Comparison of ENCODE assay signal across 27 mouse cellular contexts in the genomic region with DNA sequence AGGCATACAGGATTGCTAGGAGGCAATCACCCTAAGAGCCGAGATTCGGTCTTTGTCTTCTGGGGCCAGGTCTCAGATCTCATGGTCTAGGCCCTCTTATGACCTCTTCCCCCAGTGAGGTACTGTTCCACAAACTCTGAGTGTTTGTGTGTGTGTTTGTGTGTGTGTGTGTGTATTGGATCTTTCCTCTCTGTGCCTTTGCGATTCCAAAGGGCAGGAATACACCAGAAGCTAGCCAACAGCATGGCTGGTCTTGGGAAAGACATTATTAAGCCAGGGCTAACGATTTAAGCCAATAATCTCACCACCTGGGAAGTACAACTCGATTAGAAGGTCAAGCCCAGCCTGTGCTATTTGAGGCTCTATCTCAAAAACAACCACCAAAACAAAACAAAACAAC. TPM values are rescaled to one million over a fixed set of nuclear protein-coding genes. Genes with fewer than 3 reads are reported as not detected.
DNase-seq lines count a peak whose midpoint lies in the region; ATAC-seq and TF ChIP-seq lines count a peak whose summit lies in the region.
"Had no signal": no experiment of that assay in that cellular context is flagged by ENCODE, and none has a peak within 500 bp of the region (broad histone marks: within the 10 kb centered on the region; RNA-seq: fewer than 3 reads in every experiment).

No protein-coding gene starts in this region.

- TF ChIP-seq CTCF in ES-Bruce4 (IDR thresholded peaks at IDR 0.05; ENCODE audit: low read depth, low read length), result no peak

- no peak for TF ChIP-seq EP300 in ES-Bruce4 (IDR thresholded peaks at IDR 0.05; ENCODE audit: insufficient read depth, low read depth, low read length)

- H3K36me3 ChIP-seq in kidney, embryonic 14.5 days (ENCODE audit: control insufficient read depth, insufficient read depth, low read length), result no peaks in the 10 kb centered on the region; the same call in 1 of the 2 replicates
- H3K36me3 ChIP-seq in ES-Bruce4 (ENCODE audit: control insufficient read depth, insufficient read depth, low read length, poor library complexity, severe bottlenecking), result no peaks in the 10 kb centered on the region
- H3K36me3 ChIP-seq in ES-E14 (ENCODE audit: control insufficient read depth, insufficient read depth, low read length, poor library complexity, severe bottlenecking), result peaks cover 7% of the 10 kb centered on the region; the same call in 1 of the 2 replicates
- H3K36me3 ChIP-seq in hindbrain, embryonic 14.5 days (replicated peaks; ENCODE audit: control insufficient read depth, insufficient read depth), result no peaks in the 10 kb centered on the region
- H3K36me3 ChIP-seq: hindbrain, embryonic 12.5 days; lung, embryonic 15.5 days; midbrain, embryonic 13.5 days; neural tube, embryonic 15.5 days had no signal

- no peak overlapping the region for H3K27ac ChIP-seq in kidney, embryonic 14.5 days (ENCODE audit: low read depth, low read length)
- H3K27ac ChIP-seq in ES-Bruce4 (ENCODE audit: insufficient read depth, low read length) (peak overlapping the region; percentile 90), ES-E14 (ENCODE audit: insufficient read depth, low read depth, low read length, poor library complexity, severe bottlenecking) (peak overlapping the region; percentile 82; the same call in 1 of the 2 replicates)
- H3K27ac ChIP-seq in hindbrain, embryonic 14.5 days, result no peak overlapping the region
- H3K27ac ChIP-seq: forebrain, embryonic 13.5 days; hindbrain, embryonic 12.5 days; limb, embryonic 10.5 days; limb, embryonic 15.5 days; midbrain, embryonic 13.5 days; neural tube, embryonic 15.5 days had no signal

- no peaks in the 10 kb centered on the region for H3K4me1 ChIP-seq in kidney, embryonic 14.5 days (ENCODE audit: control insufficient read depth, insufficient read depth, low read length)
- H3K4me1 ChIP-seq in ES-Bruce4 (ENCODE audit: control insufficient read depth, insufficient read depth, low read length) (peaks cover 3% of the 10 kb centered on the region), ES-E14 (ENCODE audit: control insufficient read depth in 2 of 2, insufficient read depth in 2 of 2, low read length in 2 of 2, poor library complexity in 1 of 2) (peaks cover 6 to 18% of the 10 kb centered on the region in 2 experiments; a peak in 3 of 4 replicates)
- H3K4me1 ChIP-seq in hindbrain, embryonic 14.5 days (replicated peaks; ENCODE audit: control insufficient read depth, insufficient read depth, low read length), result no peaks in the 10 kb centered on the region
- H3K4me1 ChIP-seq: forebrain, embryonic 13.5 days; hindbrain, embryonic 12.5 days; limb, embryonic 15.5 days; midbrain, embryonic 13.5 days; neural tube, embryonic 15.5 days had no signal

- no peak for ATAC-seq in kidney, embryonic 14.5 days (ENCODE audit: low FRiP score, low TSS enrichment)
- ATAC-seq in hindbrain, embryonic 14.5 days (ENCODE audit: low FRiP score), result no peak
- ATAC-seq: forebrain, embryonic 13.5 days; intestine, embryonic 16.5 days; midbrain, embryonic 13.5 days had no signal

- TF ChIP-seq POLR2A in ES-Bruce4 (IDR thresholded peaks at IDR 0.05; ENCODE audit: insufficient read depth, low read length), result no peak

- H3K4me2 ChIP-seq in kidney, embryonic 14.5 days (replicated peaks; ENCODE audit: low read depth, low read length), result no peak overlapping the region
- H3K4me2 ChIP-seq in hindbrain, embryonic 14.5 days (replicated peaks), result no peak overlapping the region
- H3K4me2 ChIP-seq: forebrain, embryonic 13.5 days; hindbrain, embryonic 12.5 days; limb, embryonic 15.5 days; lung, embryonic 15.5 days; midbrain, embryonic 13.5 days; neural tube, embryonic 15.5 days had no signal

- peak; percentile 8 for DNase-seq in kidney, adult 18-20 months
- DNase-seq in kidney, adult 11 months, result no peak
- DNase-seq in kidney, postnatal 10 days, result peak; percentile 4
- DNase-seq in ES-E14 (ENCODE audit: low read depth, low spot score), result no peak
- no peak for DNase-seq in thymus, adult 18-20 months
- no peak for DNase-seq in hindbrain, embryonic 14.5 days (ENCODE audit: low spot score)
- DNase-seq: adrenal gland, adult 8-10 months; B cell, adult 2 months; cerebellum, adult 8-10 months; cerebellum, postnatal 25 days; gastrocnemius, postnatal 14 days; heart, postnatal 36 days; layer of hippocampus, adult 9-11 months; retina, postnatal 1 day; right cerebral cortex, postnatal 14 days had no signal

- H3K9ac ChIP-seq in kidney, embryonic 14.5 days (ENCODE audit: low read depth, low read length), result no peak overlapping the region
- H3K9ac ChIP-seq in ES-Bruce4 (ENCODE audit: low read depth, poor library complexity, severe bottlenecking) (no peak overlapping the region), ES-E14 (ENCODE audit: insufficient read depth, low read depth, low read length, poor library complexity, severe bottlenecking) (no peak overlapping the region; the same call in 1 of the 2 replicates)
- H3K9ac ChIP-seq in hindbrain, embryonic 14.5 days, result no peak overlapping the region
- H3K9ac ChIP-seq: forebrain, embryonic 13.5 days; hindbrain, embryonic 12.5 days; limb, embryonic 15.5 days; lung, embryonic 15.5 days; midbrain, embryonic 13.5 days; neural tube, embryonic 15.5 days had no signal

- WGBS in kidney, embryonic 14.5 days, result 77% methylated on average over 5 of the region's 5 CpGs
- 90% methylated on average over 5 of the region's 5 CpGs for WGBS in hindbrain, embryonic 14.5 days

- in situ Hi-C loops in ES-E14 (cut with MboI; ENCODE audit: low sequenced_read_pairs in 2 of 2, unreplicated experiment in 2 of 2), result no loop called here

- H3K4me3 ChIP-seq in kidney, embryonic 14.5 days (ENCODE audit: low read length), result no peak overlapping the region
- H3K4me3 ChIP-seq in ES-Bruce4 (ENCODE audit: low read depth, low read length), result no peak overlapping the region
- H3K4me3 ChIP-seq in ES-E14 (ENCODE audit: insufficient read depth in 1 of 2, low read depth in 1 of 2, low read length in 2 of 2, poor library complexity in 1 of 2, severe bottlenecking in 1 of 2), result no peak overlapping the region
- H3K4me3 ChIP-seq in hindbrain, embryonic 14.5 days (replicated peaks; ENCODE audit: low read length), result no peak overlapping the region
- H3K4me3 ChIP-seq: forebrain, embryonic 13.5 days; hindbrain, embryonic 12.5 days; limb, embryonic 10.5 days; limb, embryonic 15.5 days; lung, embryonic 15.5 days; midbrain, embryonic 13.5 days; neural tube, embryonic 15.5 days had no signal

- H3K27me3 ChIP-seq in kidney, embryonic 14.5 days (ENCODE audit: control insufficient read depth, insufficient read depth, low read length), result no peaks in the 10 kb centered on the region
- H3K27me3 ChIP-seq in ES-Bruce4 (ENCODE audit: control insufficient read depth, insufficient read depth, low read length, poor library complexity, severe bottlenecking), result no peaks in the 10 kb centered on the region
- H3K27me3 ChIP-seq in hindbrain, embryonic 14.5 days (ENCODE audit: control insufficient read depth, insufficient read depth, low read length), result no peaks in the 10 kb centered on the region
- H3K27me3 ChIP-seq: forebrain, embryonic 13.5 days; hindbrain, embryonic 12.5 days; limb, embryonic 15.5 days; lung, embryonic 15.5 days; megakaryocyte, embryonic 14.5 days; midbrain, embryonic 13.5 days; neural tube, embryonic 15.5 days had no signal

- no peaks in the 10 kb centered on the region for H3K9me3 ChIP-seq in kidney, embryonic 14.5 days (ENCODE audit: control insufficient read depth, low read length)
- H3K9me3 ChIP-seq in ES-Bruce4 (replicated peaks; ENCODE audit: control insufficient read depth, insufficient read depth, low read length, poor library complexity, severe bottlenecking) (no peaks in the 10 kb centered on the region), ES-E14 (ENCODE audit: control insufficient read depth, insufficient read depth, low read depth, low read length) (no peaks in the 10 kb centered on the region)
- H3K9me3 ChIP-seq in hindbrain, embryonic 14.5 days (ENCODE audit: control insufficient read depth, low read length), result no peaks in the 10 kb centered on the region
- H3K9me3 ChIP-seq: forebrain, embryonic 13.5 days; G1E; hindbrain, embryonic 12.5 days; limb, embryonic 10.5 days; limb, embryonic 15.5 days; lung, embryonic 15.5 days; megakaryocyte, embryonic 14.5 days; midbrain, embryonic 13.5 days; neural tube, embryonic 15.5 days had no signal

TF ChIP-seq in ES-E14, 5 proteins besides CTCF, POLR2A, EP300 and RAD21:
- TF ChIP-seq HCFC1 (IDR thresholded peaks at IDR 0.05; ENCODE audit: borderline replicate concordance, insufficient read depth, low read length) (no peak), ZNF384 (IDR thresholded peaks at IDR 0.05; ENCODE audit: low read depth, low read length) (no peak), ZC3H11A (IDR thresholded peaks at IDR 0.05; ENCODE audit: borderline replicate concordance, low read depth, low read length) (no peak), MAFK (IDR thresholded peaks at IDR 0.05; ENCODE audit: insufficient read depth, low read depth, low read length) (no peak), CHD2 (IDR thresholded peaks at IDR 0.05; ENCODE audit: low read depth, low read length) (no peak)

RNA-seq across cellular contexts. Expression of a gene that starts 23.3 kb away (rescaled TPM):
- 36.0 and 45.8 TPM in 2 replicates for polyA plus RNA-seq in kidney, embryonic 14.5 days (2014; fragmentation: Nextera tagmentation; extraction: Ambion mirVana)
- polyA plus RNA-seq in ES-Bruce4 (2011; ENCODE audit: insufficient read depth, insufficient read length, low read depth, missing spikeins), result 40.0 and 40.7 TPM in 2 replicates
- 29.2 and 35.8 TPM in 2 replicates for total RNA-seq in ES-E14 (2012; rRNA removed)
- polyA plus RNA-seq in hindbrain, embryonic 14.5 days (2014; fragmentation: Nextera tagmentation; extraction: Ambion mirVana), result 8.2 and 9.1 TPM in 2 replicates

Comparison
In these comparisons a context has a peak if more than half of its experiments do, and no peak if none do; other contexts are left out.
1. DNase-seq: peak in kidney, adult 18-20 months (single experiment) and kidney, postnatal 10 days (single experiment); none in kidney, adult 11 months (single experiment), ES-E14 (single experiment), thymus, adult 18-20 months (0 of 2) and hindbrain, embryonic 14.5 days (single experiment).
2. H3K27ac ChIP-seq: peak in ES-Bruce4 (single experiment) and ES-E14 (single experiment); none in kidney, embryonic 14.5 days (single experiment) and hindbrain, embryonic 14.5 days (single experiment).